Mouse (Mus musculus) cerebellum, postnatal 4 days (tissue): ENCODE results near the gene Ube2dnl2.

Experiments used
- DNase-seq, 2 experiments: peaks; one replicate each; pipeline ENCODE4 v3.0.0; 2022; ENCODE audit warnings: low spot score in 2 of 2, mixed read lengths in 1 of 2

Gene Ube2dnl2

DNA sequence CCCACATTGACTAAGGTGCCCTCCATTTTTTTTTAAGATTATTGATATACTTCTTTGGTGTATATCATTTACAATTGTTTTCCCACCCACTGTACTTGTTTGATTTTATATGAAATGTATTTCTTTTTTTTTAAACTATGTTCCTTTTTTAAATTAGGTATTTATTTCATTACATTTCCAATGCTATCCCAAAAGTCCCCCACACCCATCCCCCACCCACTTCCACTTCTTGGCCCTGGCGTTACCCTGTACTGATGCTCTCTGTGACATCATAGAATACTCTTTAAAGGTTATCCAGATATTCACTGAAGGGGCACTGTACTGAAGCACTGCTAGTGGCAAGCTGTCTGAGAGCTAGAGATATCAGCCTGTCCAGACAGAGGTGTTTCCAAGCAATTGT is at the start of gene Ube2dnl2:
Gene Ube2dnl2, plus strand, starts transcription at position 301 of the 400 bp plus-strand sequence.
- no peak for DNase-seq

DNA sequence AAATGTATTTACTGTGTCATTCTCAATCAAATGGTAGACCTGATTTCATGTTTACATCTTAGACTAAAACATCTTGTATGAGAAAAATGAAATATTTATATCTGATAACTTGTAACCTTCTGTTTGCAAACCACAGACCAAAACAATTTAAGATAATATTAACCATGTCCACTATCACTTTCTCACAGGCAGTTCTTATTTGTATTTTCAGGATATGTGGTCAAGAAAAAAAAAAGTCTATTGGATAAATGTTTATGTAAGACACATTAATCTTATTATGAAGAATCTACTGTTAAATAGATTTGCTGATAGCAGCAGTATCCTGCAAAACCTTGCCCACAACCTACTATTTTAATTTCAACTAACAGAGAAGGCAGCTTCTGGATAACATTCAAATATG is 11.9 kb upstream of the Ube2dnl2 start:
- no peak for DNase-seq

DNA sequence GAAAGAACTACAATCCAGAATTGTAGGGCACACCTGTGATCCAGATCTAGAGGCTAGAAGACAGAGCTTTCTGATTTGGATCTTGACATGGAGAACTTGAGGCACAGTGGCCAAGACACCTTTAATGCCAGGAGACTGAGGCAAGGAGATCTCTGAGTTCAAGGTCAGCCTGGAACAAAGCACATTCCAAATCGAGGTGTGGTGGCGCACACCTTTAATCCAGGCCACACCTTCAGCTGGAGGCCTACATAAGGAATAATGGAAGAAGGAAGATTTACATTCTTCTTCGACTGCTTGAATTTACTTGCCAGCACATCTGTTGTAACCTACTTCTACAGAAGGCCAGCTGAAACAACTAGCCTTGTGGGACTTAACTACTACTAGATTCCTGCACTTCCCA is 9.9 kb upstream of the Ube2dnl2 start:
- DNase-seq: no peak

DNA sequence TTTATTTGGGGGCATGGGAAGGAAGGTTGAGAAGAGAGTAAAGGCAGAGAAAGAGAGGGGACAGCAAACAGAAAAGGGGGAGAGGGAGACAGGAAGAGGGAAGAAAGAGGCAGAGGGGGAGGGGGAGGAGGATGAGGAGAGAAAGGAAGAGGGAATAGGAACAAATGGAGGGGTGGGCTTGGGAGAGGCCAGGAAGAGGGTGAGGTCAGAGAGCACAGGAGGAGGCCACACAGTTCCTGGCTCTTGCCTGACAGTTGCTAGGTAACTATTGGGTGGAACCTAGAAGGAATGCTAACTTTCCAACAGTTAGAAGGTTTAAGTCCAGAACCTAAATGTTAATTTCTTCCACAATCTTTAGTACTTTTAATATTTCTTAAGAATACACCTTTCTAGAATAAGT is 4.0 kb upstream of the Ube2dnl2 start:
- DNase-seq: no peak

DNA sequence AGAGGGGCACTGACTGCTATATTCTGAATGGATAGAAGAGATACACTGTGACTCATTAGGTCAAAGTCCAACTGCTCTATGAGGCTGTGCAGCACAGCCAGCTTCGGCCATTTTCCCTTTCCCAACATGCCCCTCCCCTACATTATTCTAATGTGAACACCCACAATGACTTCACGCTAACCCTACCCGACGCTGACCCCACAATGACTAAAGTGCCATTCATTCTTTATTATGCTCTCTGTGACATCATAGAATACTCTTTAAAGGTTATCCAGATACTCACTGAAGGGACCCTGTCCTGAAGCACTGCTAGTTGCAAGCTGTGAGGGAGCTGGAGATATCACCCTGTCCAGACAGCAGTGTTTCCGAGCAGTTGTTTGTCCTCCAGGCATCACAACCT is 2.7 kb upstream of the Ube2dnl2 start, which contains the start of gene Ube2dnl1:
Gene Ube2dnl1, plus strand, starts transcription at position 301 of the 400 bp plus-strand sequence.
- DNase-seq: no peak

DNA sequence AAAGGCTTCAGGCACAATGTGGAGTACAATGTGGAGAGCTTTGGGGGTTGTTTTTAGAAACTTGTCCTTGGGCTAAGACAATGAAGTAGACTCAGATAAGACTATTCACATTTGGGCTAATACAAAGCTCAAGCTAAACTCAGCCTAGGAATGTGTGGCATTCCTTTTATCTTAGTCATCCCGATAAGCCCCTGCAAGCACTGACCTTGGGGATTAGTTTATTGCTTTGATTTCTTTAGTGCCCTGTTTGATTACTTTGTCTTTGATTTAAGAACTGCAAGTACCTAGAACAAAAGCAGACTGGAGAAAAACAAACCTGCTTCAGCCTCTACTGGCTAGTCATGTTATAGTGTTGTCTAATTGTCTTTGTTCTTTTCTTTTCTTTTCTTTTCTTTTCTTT is 47.7 kb downstream of the Ube2dnl2 start:
- no peak for DNase-seq
